Mouse (Mus musculus): ENCODE measurements around the gene Sulf2. TPM values are rescaled to one million over a fixed set of nuclear protein-coding genes. Genes with fewer than 3 reads are reported as not detected.

Gene Sulf2
- polyA plus RNA-seq, 1 experiment: 40.0 TPM

DNA sequence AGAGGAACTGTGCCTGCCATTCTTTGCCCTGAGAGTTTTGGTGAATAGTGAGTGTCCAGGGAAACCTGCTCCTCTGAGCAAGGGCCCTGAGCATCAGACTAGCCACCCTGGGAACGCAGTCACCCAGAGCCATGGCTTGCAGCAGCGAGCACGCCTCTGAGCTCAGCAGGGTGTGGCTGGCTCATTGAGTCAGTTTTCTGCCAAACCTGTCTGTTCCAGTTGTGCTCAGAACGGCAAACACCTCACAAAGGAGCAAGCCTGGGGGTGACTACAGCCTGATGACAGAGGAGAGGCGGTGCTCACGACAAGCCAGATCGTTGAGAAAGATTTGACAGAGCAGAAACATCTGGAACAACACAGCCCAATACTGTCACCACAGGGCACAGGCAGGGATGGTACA, 14.7 kb upstream of the Sulf2 start:
- H3K4me1 ChIP-seq (ENCODE audit: control insufficient read depth, insufficient read depth, low read length): no peaks in the 10 kb centered on the region
- H3K4me3 ChIP-seq (replicated peaks; ENCODE audit: insufficient read depth, low read depth, low read length): no peak overlapping the region
- H3K27ac ChIP-seq (ENCODE audit: insufficient read depth, low read length): no peak overlapping the region
- no peak for TF ChIP-seq CTCF (IDR thresholded peaks at IDR 0.05; ENCODE audit: borderline replicate concordance, insufficient read depth, low read depth, low read length)
- H3K27me3 ChIP-seq (ENCODE audit: control insufficient read depth, insufficient read depth, low read length): no peaks in the 10 kb centered on the region
- no peak for DNase-seq
- 41% methylated on average over 7 of the region's 7 CpGs for WGBS

DNA sequence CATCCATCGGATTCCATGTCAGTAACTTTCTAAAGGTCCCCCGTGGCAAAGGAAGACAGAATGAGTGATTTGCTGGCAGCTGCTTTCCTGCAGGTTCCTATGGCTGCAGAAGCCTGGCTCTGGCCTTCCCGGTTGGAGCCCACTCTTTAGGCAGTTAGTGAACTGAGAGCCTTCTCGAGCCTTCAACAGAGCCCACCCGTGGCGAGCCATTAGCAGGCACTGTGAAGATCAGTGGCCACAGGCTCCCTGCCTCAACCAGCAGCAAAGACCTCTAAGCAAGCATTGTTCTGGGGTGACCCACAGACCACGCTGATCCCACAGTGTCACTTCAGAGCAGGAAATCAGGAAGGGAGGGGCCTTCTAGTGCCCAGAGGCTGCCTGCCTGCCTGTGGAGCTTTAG, 13.4 kb upstream of the Sulf2 start:
- H3K4me1 ChIP-seq (ENCODE audit: control insufficient read depth, insufficient read depth, low read length): no peaks in the 10 kb centered on the region
- WGBS: 52% methylated on average over 7 of the region's 7 CpGs
- no peak overlapping the region for H3K27ac ChIP-seq (ENCODE audit: insufficient read depth, low read length)
- no peak for DNase-seq
- TF ChIP-seq CTCF (IDR thresholded peaks at IDR 0.05; ENCODE audit: borderline replicate concordance, insufficient read depth, low read depth, low read length) (no peak), POLR2A (IDR thresholded peaks at IDR 0.05; ENCODE audit: borderline replicate concordance, insufficient read depth, low read length) (no peak)
- H3K4me3 ChIP-seq (replicated peaks; ENCODE audit: insufficient read depth, low read depth, low read length): no peak overlapping the region
- no peaks in the 10 kb centered on the region for H3K27me3 ChIP-seq (ENCODE audit: control insufficient read depth, insufficient read depth, low read length)

- Histone ChIP-seq H3K4me3 (replicated peaks; ENCODE audit: insufficient read depth, low read depth, low read length) (no peak overlapping the region), H3K4me1 (ENCODE audit: control insufficient read depth, insufficient read depth, low read length) (no peaks in the 10 kb centered on the region), H3K27ac (ENCODE audit: insufficient read depth, low read length) (no peak overlapping the region), H3K27me3 (ENCODE audit: control insufficient read depth, insufficient read depth, low read length) (no peaks in the 10 kb centered on the region)
- TF ChIP-seq CTCF (IDR thresholded peaks at IDR 0.05; ENCODE audit: borderline replicate concordance, insufficient read depth, low read depth, low read length) (no peak), POLR2A (IDR thresholded peaks at IDR 0.05; ENCODE audit: borderline replicate concordance, insufficient read depth, low read length) (no peak)
- 45% methylated on average over 2 of the region's 2 CpGs for WGBS
- DNase-seq: no peak
Measured at GRCm38 (mm10) chr2:166167387-166167786, 11.9 kb upstream of the Sulf2 start.

GRCm38 (mm10) chr2:166165396-166165795, 9.9 kb upstream of the Sulf2 start:
- Histone ChIP-seq H3K4me1 (ENCODE audit: control insufficient read depth, insufficient read depth, low read length) (no peaks in the 10 kb centered on the region), H3K27ac (ENCODE audit: insufficient read depth, low read length) (no peak overlapping the region), H3K4me3 (replicated peaks; ENCODE audit: insufficient read depth, low read depth, low read length) (no peak overlapping the region), H3K27me3 (ENCODE audit: control insufficient read depth, insufficient read depth, low read length) (no peaks in the 10 kb centered on the region)
- DNase-seq: no peak
- 58% methylated on average over 7 of the region's 7 CpGs for WGBS
- TF ChIP-seq CTCF (IDR thresholded peaks at IDR 0.05; ENCODE audit: borderline replicate concordance, insufficient read depth, low read depth, low read length) (no peak), POLR2A (IDR thresholded peaks at IDR 0.05; ENCODE audit: borderline replicate concordance, insufficient read depth, low read length) (no peak)

GRCm38 (mm10) chr2:166164601-166165000, 9.1 kb upstream of the Sulf2 start:
- TF ChIP-seq POLR2A (IDR thresholded peaks at IDR 0.05; ENCODE audit: borderline replicate concordance, insufficient read depth, low read length) (no peak), CTCF (IDR thresholded peaks at IDR 0.05; ENCODE audit: borderline replicate concordance, insufficient read depth, low read depth, low read length) (no peak)
- DNase-seq: no peak
- H3K27ac ChIP-seq (ENCODE audit: insufficient read depth, low read length): no peak overlapping the region
- H3K4me1 ChIP-seq (ENCODE audit: control insufficient read depth, insufficient read depth, low read length): no peaks in the 10 kb centered on the region
- H3K27me3 ChIP-seq (ENCODE audit: control insufficient read depth, insufficient read depth, low read length): no peaks in the 10 kb centered on the region
- WGBS: 100% methylated on average over 1 of the region's 1 CpGs
- no peak overlapping the region for H3K4me3 ChIP-seq (replicated peaks; ENCODE audit: insufficient read depth, low read depth, low read length)

DNA sequence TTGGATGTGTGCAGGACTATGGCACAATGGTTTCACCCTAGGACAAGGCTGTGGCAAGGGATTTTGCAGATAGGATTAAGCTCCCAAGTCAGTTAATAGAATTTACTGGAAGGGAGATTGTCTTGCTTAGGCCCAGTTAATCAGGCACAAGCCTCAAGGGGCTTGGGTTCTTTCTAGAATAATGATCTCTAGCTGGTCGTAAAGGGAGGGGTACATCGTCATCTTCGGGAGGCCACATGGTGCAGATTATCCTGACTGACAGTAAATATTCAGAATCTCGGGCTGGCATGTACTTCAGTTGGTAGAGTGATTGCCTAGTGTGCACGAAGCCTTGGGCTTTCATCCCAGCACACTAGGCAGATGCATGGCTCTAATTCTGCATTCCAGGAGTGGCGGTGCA, 8.5 kb upstream of the Sulf2 start:
- 62% methylated on average over 6 of the region's 6 CpGs for WGBS
- no peak for TF ChIP-seq POLR2A (IDR thresholded peaks at IDR 0.05; ENCODE audit: borderline replicate concordance, insufficient read depth, low read length)
- TF ChIP-seq CTCF (IDR thresholded peaks at IDR 0.05; ENCODE audit: borderline replicate concordance, insufficient read depth, low read depth, low read length): no peak
- DNase-seq: no peak

GRCm38 (mm10) chr2:166163252-166163651, 7.8 kb upstream of the Sulf2 start:
- no peaks in the 10 kb centered on the region for H3K4me1 ChIP-seq (ENCODE audit: control insufficient read depth, insufficient read depth, low read length)
- TF ChIP-seq POLR2A (IDR thresholded peaks at IDR 0.05; ENCODE audit: borderline replicate concordance, insufficient read depth, low read length): no peak
- TF ChIP-seq CTCF (IDR thresholded peaks at IDR 0.05; ENCODE audit: borderline replicate concordance, insufficient read depth, low read depth, low read length): no peak
- H3K4me3 ChIP-seq (replicated peaks; ENCODE audit: insufficient read depth, low read depth, low read length): no peak overlapping the region
- WGBS: 59% methylated on average over 5 of the region's 5 CpGs
- H3K27me3 ChIP-seq (ENCODE audit: control insufficient read depth, insufficient read depth, low read length): no peaks in the 10 kb centered on the region
- H3K27ac ChIP-seq (ENCODE audit: insufficient read depth, low read length): no peak overlapping the region
- no peak for DNase-seq

More for the DNA sequence above, 8.5 kb upstream of the Sulf2 start:
- Histone ChIP-seq H3K27me3 (ENCODE audit: control insufficient read depth, insufficient read depth, low read length) (no peaks in the 10 kb centered on the region), H3K4me3 (replicated peaks; ENCODE audit: insufficient read depth, low read depth, low read length) (no peak overlapping the region), H3K27ac (ENCODE audit: insufficient read depth, low read length) (no peak overlapping the region), H3K4me1 (ENCODE audit: control insufficient read depth, insufficient read depth, low read length) (no peaks in the 10 kb centered on the region)

GRCm38 (mm10) chr2:166162160-166162559, 6.7 kb upstream of the Sulf2 start:
- WGBS: 51% methylated on average over 5 of the region's 5 CpGs
- no peak for DNase-seq
- TF ChIP-seq POLR2A (IDR thresholded peaks at IDR 0.05; ENCODE audit: borderline replicate concordance, insufficient read depth, low read length): no peak
- TF ChIP-seq CTCF (IDR thresholded peaks at IDR 0.05; ENCODE audit: borderline replicate concordance, insufficient read depth, low read depth, low read length): no peak
- H3K4me1 ChIP-seq (ENCODE audit: control insufficient read depth, insufficient read depth, low read length): no peaks in the 10 kb centered on the region
- H3K27me3 ChIP-seq (ENCODE audit: control insufficient read depth, insufficient read depth, low read length): no peaks in the 10 kb centered on the region
- H3K4me3 ChIP-seq (replicated peaks; ENCODE audit: insufficient read depth, low read depth, low read length): no peak overlapping the region
- H3K27ac ChIP-seq (ENCODE audit: insufficient read depth, low read length): no peak overlapping the region
